Mouse (Mus musculus) erythroblast, embryonic 14.5 days (primary cell): ENCODE results near the gene Tram1l1.

Source experiments
- GATA1 ChIP-seq: IDR thresholded peaks from 2 replicates; pipeline ENCODE4 v1.6.1; 2012; ENCODE audit warnings: low read length, inconsistent platforms, mixed read lengths
- TAL1 ChIP-seq: IDR thresholded peaks from 3 replicates; pipeline ENCODE4 v1.6.1; 2012; ENCODE audit warnings: low read length, inconsistent platforms, mixed read lengths

DNA sequence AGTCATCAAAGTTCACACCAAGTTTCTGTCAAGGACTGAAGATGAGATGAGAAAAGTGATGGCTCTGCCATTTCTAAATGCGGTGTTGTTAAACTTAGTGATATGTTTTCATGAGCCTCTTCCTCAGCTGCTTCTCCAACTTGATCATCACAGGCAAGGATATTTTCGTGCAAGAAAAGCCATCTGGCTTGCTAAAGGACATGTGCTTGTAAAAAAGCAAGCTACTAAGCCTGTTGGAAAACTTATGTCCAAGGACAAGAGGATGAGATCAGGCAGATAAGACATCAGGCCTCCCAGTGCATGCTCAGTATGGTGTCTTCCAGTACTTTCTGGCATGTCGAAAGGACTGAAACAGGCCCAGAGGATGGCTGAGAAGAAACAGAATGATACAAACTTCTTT, 36.9 kb downstream of the Tram1l1 start:
- TF ChIP-seq GATA1 (no peak), TAL1 (no peak)
